Mouse (Mus musculus) urinary bladder, adult 18-20 months (tissue): ENCODE results near the gene Mto1.
"Not testable (repeated sequence)": the region's sequence is repeated elsewhere in the genome, so short reads cannot be mapped to it uniquely, and the experiment has no call there.

Source experiments
- DNase-seq, 2 experiments: peaks; one replicate each; pipeline ENCODE4 v3.0.0; 2022; ENCODE audit warnings: low spot score in 2 of 2, mixed read lengths in 2 of 2

Mto1 gene

GRCm38 (mm10) chr9:78506002-78506721 lies 58.2 kb downstream of the Mto1 start:
- DNase-seq = no peak

- no peak for DNase-seq
Observed at GRCm38 (mm10) chr9:78506722-78507077, 58.7 kb downstream of the Mto1 start.

- DNase-seq = peak in 1 of 2 experiments; percentile 7
Observed at GRCm38 (mm10) chr9:78508106-78508786, 60.2 kb downstream of the Mto1 start.

GRCm38 (mm10) chr9:78511705-78512104 lies 63.7 kb downstream of the Mto1 start:
- no peak for DNase-seq

GRCm38 (mm10) chr9:78513776-78514500 lies 65.9 kb downstream of the Mto1 start:
- DNase-seq = no peak

GRCm38 (mm10) chr9:78514681-78515080 lies 66.7 kb downstream of the Mto1 start:
- DNase-seq = no peak

GRCm38 (mm10) chr9:78516125-78516524 lies 68.1 kb downstream of the Mto1 start:
- DNase-seq = no peak

- not testable (repeated sequence) for DNase-seq
Observed at GRCm38 (mm10) chr9:78517237-78517636, 69.2 kb downstream of the Mto1 start.

- no peak for DNase-seq
Observed at GRCm38 (mm10) chr9:78520127-78520779, 72.2 kb downstream of the Mto1 start.

GRCm38 (mm10) chr9:78520780-78521601 lies 73.0 kb downstream of the Mto1 start:
- no peak for DNase-seq

GRCm38 (mm10) chr9:78521689-78522088 lies 73.7 kb downstream of the Mto1 start:
- no peak for DNase-seq
